Mouse (Mus musculus) retina, postnatal 1 day (tissue): ENCODE results near the gene Sfrp4.

ENCODE experiments used
- DNase-seq: peaks from one replicate; pipeline ENCODE4 v3.0.0-alpha.2; 2012

Sfrp4 gene

DNA sequence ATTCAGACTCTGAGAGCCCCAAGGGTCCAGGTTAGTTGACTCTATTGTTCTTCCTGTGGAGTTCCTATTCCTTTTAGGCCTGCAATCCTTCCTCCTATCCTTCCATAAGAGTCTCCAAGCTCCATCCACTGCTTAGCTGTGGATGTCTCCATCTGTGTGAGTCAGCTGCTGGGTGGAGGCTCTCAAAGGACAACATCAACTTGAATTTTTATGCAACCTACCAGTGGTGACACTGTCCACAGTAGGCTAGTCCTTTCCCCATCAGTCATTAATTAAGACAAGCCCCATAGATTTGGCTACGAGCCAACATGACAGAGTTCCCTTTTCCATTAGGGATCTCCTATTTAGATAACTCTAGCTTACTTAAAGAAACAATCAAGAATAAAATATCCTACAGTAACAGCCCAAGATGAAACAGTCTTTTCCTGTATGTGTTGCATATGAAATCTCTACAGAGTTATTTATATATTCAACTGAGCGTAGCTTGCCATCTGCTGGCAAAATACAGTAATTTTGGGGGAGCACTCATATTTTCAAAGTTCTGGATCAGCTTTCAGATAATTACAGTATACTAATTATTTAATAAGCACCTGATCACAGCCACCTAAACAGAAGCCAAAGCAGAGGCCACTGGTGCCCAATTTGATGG lies 17.4 kb downstream of the Sfrp4 start:
- DNase-seq, result peak; percentile 33

DNA sequence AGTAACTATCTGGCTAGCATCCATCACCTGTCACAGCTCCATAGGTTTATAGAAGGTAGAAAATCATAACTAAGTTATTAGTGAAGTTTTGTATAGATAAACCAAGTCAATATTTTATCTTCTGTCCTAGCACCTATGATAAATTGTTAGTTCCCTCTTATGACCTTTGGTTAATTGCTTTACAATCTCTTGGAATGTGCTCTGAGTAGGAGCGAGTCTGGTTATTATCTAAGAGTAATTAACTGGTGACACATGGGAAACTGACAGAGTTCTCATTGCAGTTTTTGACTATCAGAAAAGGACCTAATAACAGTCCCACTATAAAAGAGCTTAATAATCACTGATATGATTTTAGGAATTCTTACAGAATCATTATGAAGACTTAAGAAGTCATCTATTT lies 20.6 kb downstream of the Sfrp4 start:
- DNase-seq, result no peak

- peak; percentile 24 for DNase-seq
These were observed 21.3 kb downstream of the Sfrp4 start for GRCm38 (mm10) chr13:19644225-19644624.

- no peak for DNase-seq
These were observed 26.9 kb downstream of the Sfrp4 start for GRCm38 (mm10) chr13:19649824-19650223.

DNA sequence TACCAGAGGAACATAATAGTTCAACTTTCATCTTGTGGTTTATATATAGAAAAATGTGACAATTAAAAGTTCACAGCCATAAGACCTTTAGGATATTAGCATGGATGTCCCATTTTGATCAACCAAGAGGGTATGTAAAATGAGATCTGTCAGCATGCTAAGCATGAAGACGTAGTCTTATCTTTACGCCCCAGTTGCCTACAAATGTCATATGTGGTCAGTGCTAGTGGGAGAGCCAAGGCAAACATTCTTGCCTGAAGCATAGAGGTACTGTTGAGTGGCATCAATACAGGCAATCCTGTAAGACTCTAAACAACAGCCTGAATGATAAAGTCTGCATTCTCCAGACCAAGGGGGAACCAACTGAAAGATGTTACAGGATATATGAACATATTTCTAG lies 29.5 kb downstream of the Sfrp4 start:
- DNase-seq, result no peak

- no peak for DNase-seq
These were observed 45.6 kb downstream of the Sfrp4 start for GRCm38 (mm10) chr13:19668355-19669140.

DNA sequence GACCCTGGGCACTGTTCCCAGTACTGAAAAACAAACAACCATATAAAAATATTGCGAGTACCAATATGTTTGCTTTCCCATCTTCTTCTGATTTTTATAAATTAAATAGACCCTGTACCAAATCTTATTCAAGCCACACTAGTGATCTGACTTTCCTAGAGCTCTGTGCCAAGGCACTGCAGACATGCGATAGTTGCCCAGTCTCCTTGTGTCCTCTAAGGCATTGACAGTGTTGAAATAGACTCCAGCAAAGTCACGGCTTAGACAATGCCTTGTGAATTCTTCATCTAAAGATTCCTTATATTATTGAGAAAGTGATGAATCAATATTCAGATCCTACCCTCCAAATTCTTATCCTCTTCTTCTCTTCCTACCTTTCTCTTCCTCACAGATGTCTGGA lies 51.1 kb downstream of the Sfrp4 start:
- no peak for DNase-seq

DNA sequence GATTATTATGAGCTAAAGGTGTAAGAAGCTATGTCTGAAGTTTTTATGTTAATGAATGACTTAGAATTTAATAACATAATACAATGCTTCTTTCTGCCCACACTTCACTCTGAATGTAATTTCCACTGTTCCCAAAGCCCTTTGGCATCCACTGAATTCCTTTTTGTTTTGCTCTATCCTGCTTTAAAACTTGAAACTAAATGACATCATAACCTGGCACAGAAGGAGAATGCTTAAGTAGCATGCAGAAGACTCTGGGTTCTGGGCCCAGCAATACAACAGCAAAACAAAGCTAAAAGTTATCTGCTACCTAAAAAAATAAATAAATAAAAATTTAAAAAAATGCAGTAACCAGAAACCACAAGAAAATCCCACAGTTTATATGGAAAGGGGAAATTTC lies 51.7 kb downstream of the Sfrp4 start:
- DNase-seq, result no peak
